Mouse (Mus musculus): ENCODE measurements around the gene Abca8a. TPM values are rescaled to one million over a fixed set of nuclear protein-coding genes. Genes with fewer than 3 reads are reported as not detected.
"Not testable (repeated sequence)": the region's sequence is repeated elsewhere in the genome, so short reads cannot be mapped to it uniquely, and the experiment has no call there.

Gene Abca8a
- polyA plus RNA-seq, 1 experiment from 2014 or later, result 0.70 TPM

- Histone ChIP-seq H3K27ac (no peak overlapping the region), H3K4me3 (replicated peaks; ENCODE audit: low read depth, low read length) (no peak overlapping the region), H3K27me3 (ENCODE audit: insufficient read depth, low read length) (no peaks in the 10 kb centered on the region), H3K9ac (ENCODE audit: low read depth, low read length) (no peak overlapping the region), H3K4me1 (replicated peaks; ENCODE audit: insufficient read depth, low read length) (no peaks in the 10 kb centered on the region), H3K36me3 (ENCODE audit: insufficient read depth, low read length) (no peaks in the 10 kb centered on the region), H3K9me3 (replicated peaks; ENCODE audit: low read length) (no peaks in the 10 kb centered on the region), H3K4me2 (ENCODE audit: low read length) (no peak overlapping the region)
- no peak for TF ChIP-seq CTCF (IDR thresholded peaks at IDR 0.05; ENCODE audit: low read depth)
- DNase-seq (ENCODE audit: low spot score) (no peak), ATAC-seq (replicated peaks; ENCODE audit: low FRiP score, low read depth) (no peak)
- WGBS, result 69% methylated on average over 3 of the region's 3 CpGs
Measured at GRCm38 (mm10) chr11:109991270-109991669, 104.5 kb downstream of the Abca8a start.

- Histone ChIP-seq H3K36me3 (ENCODE audit: insufficient read depth, low read length) (no peaks in the 10 kb centered on the region), H3K4me2 (ENCODE audit: low read length) (no peak overlapping the region), H3K9me3 (replicated peaks; ENCODE audit: low read length) (no peaks in the 10 kb centered on the region), H3K27ac (no peak overlapping the region), H3K4me3 (replicated peaks; ENCODE audit: low read depth, low read length) (no peak overlapping the region), H3K9ac (ENCODE audit: low read depth, low read length) (no peak overlapping the region), H3K4me1 (replicated peaks; ENCODE audit: insufficient read depth, low read length) (no peaks in the 10 kb centered on the region), H3K27me3 (ENCODE audit: insufficient read depth, low read length) (no peaks in the 10 kb centered on the region)
- DNase-seq (ENCODE audit: low spot score) (no peak), ATAC-seq (replicated peaks; ENCODE audit: low FRiP score, low read depth) (no peak)
- TF ChIP-seq CTCF (IDR thresholded peaks at IDR 0.05; ENCODE audit: low read depth), result no peak
- WGBS, result 85% methylated on average over 2 of the region's 2 CpGs
Measured at GRCm38 (mm10) chr11:109990256-109990655, 105.5 kb downstream of the Abca8a start.

DNA sequence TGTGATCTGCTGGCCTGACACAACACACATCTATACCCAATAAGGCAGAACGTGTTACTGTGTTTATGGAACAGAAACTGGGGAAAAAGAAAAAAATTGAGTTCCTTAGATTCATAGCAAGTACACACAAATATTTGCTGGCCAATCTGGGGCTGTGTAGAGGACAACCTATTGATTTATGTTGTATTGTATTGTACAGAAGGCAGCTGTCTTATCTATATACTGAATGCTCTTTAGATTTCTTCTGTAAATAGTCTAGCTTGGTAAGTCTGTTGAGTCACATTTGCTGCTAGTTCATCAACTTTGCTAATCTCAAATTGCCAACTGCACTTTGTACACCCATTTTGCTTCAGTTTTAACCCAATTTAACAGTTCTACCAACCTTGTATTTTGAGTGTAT, 107.6 kb downstream of the Abca8a start:
- Histone ChIP-seq H3K36me3 (ENCODE audit: insufficient read depth, low read length) (no peaks in the 10 kb centered on the region), H3K4me1 (replicated peaks; ENCODE audit: insufficient read depth, low read length) (no peaks in the 10 kb centered on the region), H3K27ac (no peak overlapping the region), H3K9me3 (replicated peaks; ENCODE audit: low read length) (no peaks in the 10 kb centered on the region), H3K9ac (ENCODE audit: low read depth, low read length) (no peak overlapping the region), H3K4me2 (ENCODE audit: low read length) (no peak overlapping the region), H3K4me3 (replicated peaks; ENCODE audit: low read depth, low read length) (no peak overlapping the region), H3K27me3 (ENCODE audit: insufficient read depth, low read length) (no peaks in the 10 kb centered on the region)
- no peak for TF ChIP-seq CTCF (IDR thresholded peaks at IDR 0.05; ENCODE audit: low read depth)
- no peak for ATAC-seq (replicated peaks; ENCODE audit: low FRiP score, low read depth)
- 63% methylated on average over 1 of the region's 1 CpGs for WGBS
- no peak for DNase-seq (ENCODE audit: low spot score)

GRCm38 (mm10) chr11:109987460-109988072, 108.2 kb downstream of the Abca8a start:
- H3K9me3 ChIP-seq (replicated peaks; ENCODE audit: low read length); H3K4me2 ChIP-seq (ENCODE audit: low read length); H3K36me3 ChIP-seq (ENCODE audit: insufficient read depth, low read length); H3K4me3 ChIP-seq (replicated peaks; ENCODE audit: low read depth, low read length); DNase-seq (ENCODE audit: low spot score); ATAC-seq (replicated peaks; ENCODE audit: low FRiP score, low read depth); H3K4me1 ChIP-seq (replicated peaks; ENCODE audit: insufficient read depth, low read length); H3K9ac ChIP-seq (ENCODE audit: low read depth, low read length); H3K27ac ChIP-seq; H3K27me3 ChIP-seq (ENCODE audit: insufficient read depth, low read length): not testable (repeated sequence)
- 33% methylated on average over 11 of the region's 11 CpGs for WGBS

GRCm38 (mm10) chr11:109981872-109982271, 113.9 kb downstream of the Abca8a start:
- ATAC-seq (replicated peaks; ENCODE audit: low FRiP score, low read depth), result no peak
- 95% methylated on average over 2 of the region's 2 CpGs for WGBS

More at GRCm38 (mm10) chr11:109981872-109982271, 113.9 kb downstream of the Abca8a start:
- H3K27ac ChIP-seq, result no peak overlapping the region
- H3K27me3 ChIP-seq (ENCODE audit: insufficient read depth, low read length), result no peaks in the 10 kb centered on the region
- H3K4me3 ChIP-seq (replicated peaks; ENCODE audit: low read depth, low read length), result no peak overlapping the region
- TF ChIP-seq CTCF (IDR thresholded peaks at IDR 0.05; ENCODE audit: low read depth), result no peak
- H3K9me3 ChIP-seq (replicated peaks; ENCODE audit: low read length), result no peaks in the 10 kb centered on the region
- no peaks in the 10 kb centered on the region for H3K4me1 ChIP-seq (replicated peaks; ENCODE audit: insufficient read depth, low read length)
- no peak for DNase-seq (ENCODE audit: low spot score)
- no peak overlapping the region for H3K9ac ChIP-seq (ENCODE audit: low read depth, low read length)
- H3K4me2 ChIP-seq (ENCODE audit: low read length), result no peak overlapping the region
- H3K36me3 ChIP-seq (ENCODE audit: insufficient read depth, low read length), result no peaks in the 10 kb centered on the region

Other genes starting within 250 kb of the Abca8a start
- 0.31 and 0.38 TPM in 2 replicates for gene Abca8b, start 100.1 kb downstream of the Abca8a start, polyA plus RNA-seq (2015; fragmentation: Nextera tagmentation; extraction: Ambion mirVana)
- 0.94 and 0.99 TPM in 2 replicates for gene Abca9, start 72.2 kb upstream of the Abca8a start, polyA plus RNA-seq (2015; fragmentation: Nextera tagmentation; extraction: Ambion mirVana)
- gene Abca6, start 155.8 kb upstream of the Abca8a start, polyA plus RNA-seq (2015; fragmentation: Nextera tagmentation; extraction: Ambion mirVana), result 0.37 and 0.54 TPM in 2 replicates
- gene Abca5, start 241.7 kb upstream of the Abca8a start, polyA plus RNA-seq (2015; fragmentation: Nextera tagmentation; extraction: Ambion mirVana), result 2.2 and 4.2 TPM in 2 replicates